ENCODE assay signal across 7 mouse cellular contexts in the genomic region with DNA sequence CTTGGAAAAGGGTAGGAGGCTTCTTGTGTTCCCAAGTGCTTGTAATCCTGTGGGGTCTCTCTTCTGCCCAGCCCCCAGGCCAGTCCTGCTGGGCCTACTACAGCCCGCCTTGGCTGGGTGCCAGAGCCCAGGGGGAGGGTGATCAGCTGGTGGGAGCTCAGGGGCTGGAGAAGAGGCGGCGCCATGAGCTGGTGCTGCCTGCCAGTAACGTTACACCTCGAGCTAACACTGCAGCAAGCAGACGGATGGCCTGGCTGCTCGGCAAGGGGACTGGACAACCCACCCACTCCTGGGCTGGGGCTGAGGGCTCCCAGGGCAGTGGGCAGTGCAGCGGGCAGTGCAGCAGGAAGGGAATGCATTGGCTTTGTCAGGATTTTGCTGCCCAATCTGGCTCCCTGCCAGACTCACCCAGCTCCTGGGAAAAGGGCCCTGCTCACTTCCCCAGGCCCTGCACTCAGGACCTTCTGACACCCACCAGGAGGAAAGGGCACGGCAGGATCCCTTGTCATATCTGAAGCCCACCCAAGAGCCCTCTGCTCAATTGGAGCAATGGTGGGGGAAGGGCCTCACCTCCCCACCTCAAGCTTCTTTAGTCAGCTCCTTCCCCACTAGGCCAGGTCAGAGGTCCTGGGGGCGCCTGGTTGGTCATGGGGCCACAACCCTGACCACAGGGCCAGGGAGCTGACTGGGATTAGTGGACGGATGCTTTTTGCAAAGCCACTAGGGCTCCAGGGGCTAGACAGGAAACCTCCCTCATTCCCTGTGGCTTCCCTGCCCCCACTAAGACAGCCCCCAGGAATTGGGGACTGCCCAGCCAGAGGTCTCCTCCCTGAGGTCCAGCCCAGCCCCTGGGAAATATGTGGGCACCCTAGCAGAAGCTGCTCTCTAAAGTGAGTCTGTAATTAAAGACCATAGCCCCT. TPM values are rescaled to one million over a fixed set of nuclear protein-coding genes. Genes with fewer than 3 reads are reported as not detected.
DNase-seq lines count a peak whose midpoint lies in the region; ATAC-seq and TF ChIP-seq lines count a peak whose summit lies in the region.

No protein-coding gene starts in this region.

- H3K4me3 ChIP-seq in forebrain, embryonic 11.5 days (ENCODE audit: low read depth, low read length) = no peak overlapping the region; the same call in none of the 2 replicates
- peak overlapping the region; percentile 38 for H3K4me3 ChIP-seq in intestine, postnatal 0 days (ENCODE audit: low read depth, low read length)
- H3K4me3 ChIP-seq in midbrain, embryonic 16.5 days (ENCODE audit: low read depth, low read length) = peak overlapping the region; percentile 7

- WGBS in forebrain, embryonic 11.5 days = 10% methylated on average over 11 of the region's 11 CpGs
- WGBS in intestine, postnatal 0 days = 34% methylated on average over 11 of the region's 11 CpGs
- WGBS in midbrain, embryonic 16.5 days = 12% methylated on average over 11 of the region's 11 CpGs

- H3K4me2 ChIP-seq in forebrain, embryonic 11.5 days (ENCODE audit: low read depth, low read length, severe bottlenecking) = peak overlapping the region; percentile 48
- H3K4me2 ChIP-seq in intestine, postnatal 0 days (replicated peaks; ENCODE audit: low read depth) = peak overlapping the region; percentile 82
- peak overlapping the region; percentile 64 for H3K4me2 ChIP-seq in midbrain, embryonic 16.5 days (ENCODE audit: low read length)

- peaks cover 18% of the 10 kb centered on the region for H3K4me1 ChIP-seq in forebrain, embryonic 11.5 days (replicated peaks; ENCODE audit: control insufficient read depth, insufficient read depth, low read length)
- H3K4me1 ChIP-seq in intestine, postnatal 0 days (replicated peaks; ENCODE audit: control insufficient read depth, insufficient read depth, low read length) = no peaks in the 10 kb centered on the region
- peaks cover 17% of the 10 kb centered on the region for H3K4me1 ChIP-seq in midbrain, embryonic 16.5 days (ENCODE audit: control insufficient read depth, insufficient read depth, low read length)

- peak; percentile 87 for ATAC-seq in forebrain, embryonic 11.5 days (replicated peaks; ENCODE audit: low FRiP score)
- no peak; the same call in 1 of the 2 replicates for ATAC-seq in intestine, postnatal 0 days
- ATAC-seq in midbrain, embryonic 16.5 days = peak; percentile 75

- no peak overlapping the region; the same call in 1 of the 2 replicates for H3K9ac ChIP-seq in forebrain, embryonic 11.5 days (ENCODE audit: low read length)
- peak overlapping the region; percentile 45; the same call in 1 of the 2 replicates for H3K9ac ChIP-seq in intestine, postnatal 0 days (ENCODE audit: low read depth, low read length)
- peak overlapping the region; percentile 31 for H3K9ac ChIP-seq in midbrain, embryonic 16.5 days (ENCODE audit: low read depth, low read length)

- H3K9me3 ChIP-seq in forebrain, embryonic 11.5 days (ENCODE audit: control insufficient read depth, low read length) = no peaks in the 10 kb centered on the region
- H3K9me3 ChIP-seq in intestine, postnatal 0 days (ENCODE audit: control insufficient read depth) = no peaks in the 10 kb centered on the region
- no peaks in the 10 kb centered on the region for H3K9me3 ChIP-seq in midbrain, embryonic 16.5 days (replicated peaks; ENCODE audit: control insufficient read depth, low read length, poor library complexity, severe bottlenecking)

- H3K27ac ChIP-seq in forebrain, embryonic 11.5 days (ENCODE audit: low read depth, low read length) = no peak overlapping the region
- H3K27ac ChIP-seq in intestine, postnatal 0 days (ENCODE audit: low read depth, low read length) = no peak overlapping the region
- H3K27ac ChIP-seq in midbrain, embryonic 16.5 days (ENCODE audit: low read length) = no peak overlapping the region

- no peaks in the 10 kb centered on the region for H3K36me3 ChIP-seq in forebrain, embryonic 11.5 days (ENCODE audit: control insufficient read depth, insufficient read depth, low read length)
- no peaks in the 10 kb centered on the region for H3K36me3 ChIP-seq in intestine, postnatal 0 days (ENCODE audit: control insufficient read depth, insufficient read depth)
- H3K36me3 ChIP-seq in midbrain, embryonic 16.5 days (ENCODE audit: control insufficient read depth, insufficient read depth, low read length) = no peaks in the 10 kb centered on the region

- peak; percentile 77 for DNase-seq in right cerebral cortex, postnatal 4 days
- no peak for DNase-seq in right cerebral cortex, postnatal 36 days (ENCODE audit: low spot score in 2 of 2)
- DNase-seq in forebrain, embryonic 11.5 days (ENCODE audit: low spot score) = peak; percentile 83
- DNase-seq in adrenal gland, postnatal 25 days = no peak
- no peak for DNase-seq in T-cell, adult 2 months (ENCODE audit: low spot score)

- no peak for TF ChIP-seq CTCF in intestine, postnatal 0 days (IDR thresholded peaks at IDR 0.05; ENCODE audit: low read depth)

- peaks cover 8% of the 10 kb centered on the region for H3K27me3 ChIP-seq in forebrain, embryonic 11.5 days (ENCODE audit: control insufficient read depth, insufficient read depth, low read length)
- 0 out of 2 replicates have a peak, but pooled peaks cover 6% of the 10 kb centered on the region for H3K27me3 ChIP-seq in intestine, postnatal 0 days (replicated peaks; ENCODE audit: control insufficient read depth, insufficient read depth, low read length)
- H3K27me3 ChIP-seq in midbrain, embryonic 16.5 days (ENCODE audit: control insufficient read depth, insufficient read depth, low read depth, low read length) = peaks cover 2% of the 10 kb centered on the region; the same call in 1 of the 2 replicates

RNA-seq across cellular contexts. Expression of a gene that starts 1.4 kb away (rescaled TPM):
- 3.1 and 3.7 TPM in 2 replicates for polyA plus RNA-seq in forebrain, embryonic 11.5 days (2014; fragmentation: Nextera tagmentation; extraction: Ambion mirVana)
- 3.9 and 4.2 TPM in 2 replicates for polyA plus RNA-seq in intestine, postnatal 0 days (2015; fragmentation: Nextera tagmentation; extraction: Ambion mirVana)
- 8.0 and 9.0 TPM in 2 replicates for polyA plus RNA-seq in midbrain, embryonic 16.5 days (2015; fragmentation: Nextera tagmentation; extraction: Ambion mirVana)
- 1.4 and 1.8 TPM in 2 replicates for total RNA-seq in adrenal gland, postnatal 25 days (2021)

RNA-seq across cellular contexts. Expression of a gene that starts 25.1 kb away (rescaled TPM):
- 1.9 and 2.8 TPM in 2 replicates for polyA plus RNA-seq in forebrain, embryonic 11.5 days (2014; fragmentation: Nextera tagmentation; extraction: Ambion mirVana)
- 1.3 and 1.9 TPM in 2 replicates for polyA plus RNA-seq in intestine, postnatal 0 days (2015; fragmentation: Nextera tagmentation; extraction: Ambion mirVana)
- polyA plus RNA-seq in midbrain, embryonic 16.5 days (2015; fragmentation: Nextera tagmentation; extraction: Ambion mirVana) = 39.3 and 43.3 TPM in 2 replicates
- 1.0 and 1.1 TPM in 2 replicates for total RNA-seq in adrenal gland, postnatal 25 days (2021)

RNA-seq across cellular contexts. Expression of a gene that starts 43.1 kb away (rescaled TPM):
- 98.9 and 109 TPM in 2 replicates for polyA plus RNA-seq in forebrain, embryonic 11.5 days (2014; fragmentation: Nextera tagmentation; extraction: Ambion mirVana)
- polyA plus RNA-seq in intestine, postnatal 0 days (2015; fragmentation: Nextera tagmentation; extraction: Ambion mirVana) = 44.5 and 44.9 TPM in 2 replicates
- 72.5 and 75.2 TPM in 2 replicates for polyA plus RNA-seq in midbrain, embryonic 16.5 days (2015; fragmentation: Nextera tagmentation; extraction: Ambion mirVana)
- 68.0 and 83.9 TPM in 2 replicates for total RNA-seq in adrenal gland, postnatal 25 days (2021)

Comparison
In these comparisons a context has a peak if more than half of its experiments do, and no peak if none do; other contexts are left out.
1. DNase-seq: peak in right cerebral cortex, postnatal 4 days (single experiment) and forebrain, embryonic 11.5 days (single experiment); none in right cerebral cortex, postnatal 36 days (0 of 2), adrenal gland, postnatal 25 days (single experiment) and T-cell, adult 2 months (single experiment).
2. RNA of a gene that starts 25.1 kb away (polyA plus RNA-seq): 39.3 to 43.3 TPM in midbrain, embryonic 16.5 days; 1.9 to 2.8 TPM in forebrain, embryonic 11.5 days and 1.3 to 1.9 TPM in intestine, postnatal 0 days; every median in the first group is over 10 times any median in the second.
3. Peak in every context shown above with its lines, with median percentiles within 50 percentile points of each other: H3K4me2 ChIP-seq.